Mouse (Mus musculus) skeletal muscle tissue, postnatal 0 days (tissue): ENCODE results near the gene Crisp2. TPM values are rescaled to one million over a fixed set of nuclear protein-coding genes. Genes with fewer than 3 reads are reported as not detected.

Source experiments
- polyA plus RNA-seq: library from polyadenylated mRNA; unstranded; fragments of >200 nt; fragmentation: Nextera tagmentation; extraction: Ambion mirVana; gene quantifications from 2 replicates; pipeline ENCODE4 v1.2.1, GENCODE M21; 2015

The Crisp2 gene
- not detected in 2 replicates for polyA plus RNA-seq

DNA sequence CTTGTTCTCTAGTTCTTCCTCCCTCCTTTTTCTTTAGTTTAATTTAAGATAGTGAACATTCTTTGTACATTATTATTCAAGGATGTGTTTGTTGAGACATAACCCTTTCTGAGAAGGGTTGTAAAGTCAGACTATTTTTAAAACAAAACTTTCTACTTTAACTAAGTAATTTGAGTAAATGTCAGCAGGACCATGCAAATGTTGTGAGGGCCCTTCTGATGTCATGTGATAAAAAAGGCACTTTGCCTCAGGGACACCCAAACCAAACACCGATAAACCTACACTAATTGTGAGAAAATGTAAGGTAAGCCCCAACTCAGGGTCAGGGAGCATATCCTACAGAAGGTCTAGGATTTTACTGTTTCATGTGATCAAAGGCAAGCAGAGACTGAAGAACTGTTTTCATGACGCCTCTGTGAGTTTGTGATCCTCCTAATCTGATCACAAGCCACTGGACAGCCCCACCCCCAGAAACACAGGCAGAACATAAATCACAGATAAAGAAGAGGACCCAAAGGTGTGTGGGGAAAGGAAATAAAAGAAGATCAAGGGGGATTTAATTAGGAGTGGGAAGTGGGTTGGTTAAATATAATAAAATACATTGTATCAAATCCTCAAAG is at the start of gene Crisp2:
Gene Crisp2, minus strand, starts transcription at position 51 of the 620 bp plus-strand sequence.

DNA sequence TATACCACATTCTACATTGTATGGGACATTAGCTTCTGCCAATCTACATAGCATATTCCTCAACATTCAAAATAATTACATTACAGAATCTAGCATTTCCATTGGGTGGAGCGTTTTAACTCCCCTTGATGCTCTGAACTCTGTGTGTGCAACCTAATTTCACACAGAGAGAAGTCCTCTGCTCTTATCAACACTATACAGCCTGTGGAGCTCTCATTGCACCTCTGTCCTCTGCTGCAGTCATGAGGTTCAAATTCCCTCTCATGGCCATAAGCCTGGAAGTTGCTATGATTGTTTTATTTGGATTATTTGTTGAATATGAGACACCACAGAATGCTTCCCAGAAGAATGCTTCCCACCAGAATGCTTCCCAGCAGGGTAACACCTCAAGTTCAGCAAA is 4.1 kb upstream of the Crisp2 start, which contains the start of gene Rhag:
Gene Rhag, plus strand, starts transcription at position 193 of the 400 bp plus-strand sequence.

DNA sequence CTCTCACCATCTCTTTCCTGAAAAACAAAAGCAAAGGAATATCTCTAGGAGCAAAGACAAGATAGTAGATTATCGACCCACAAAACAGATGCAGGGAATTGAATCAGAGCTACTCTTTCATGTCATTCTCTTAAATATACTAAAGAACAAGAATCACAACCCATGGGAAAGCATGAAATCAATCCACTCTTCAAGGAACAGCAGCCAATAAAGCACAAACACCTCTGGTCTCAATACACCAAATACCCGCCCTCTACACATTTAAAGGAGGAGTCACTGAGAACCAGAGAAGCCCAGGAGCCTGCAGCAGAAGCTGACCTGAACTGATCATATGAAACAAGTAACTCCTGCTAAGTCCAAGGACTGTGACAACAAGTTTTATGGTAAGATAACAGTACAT is 80.0 kb downstream of the Crisp2 start, which contains the start of gene Esp1:
Gene Esp1, plus strand, starts transcription at position 301 of the 400 bp plus-strand sequence.

Other genes starting within 250 kb of the Crisp2 start
- gene Esp6, start 245.5 kb downstream of the Crisp2 start, polyA plus RNA-seq, result not detected in 2 replicates
- gene Esp4, start 208.4 kb downstream of the Crisp2 start, polyA plus RNA-seq, result not detected in 2 replicates
- not detected in 2 replicates for gene Esp3, start 174.9 kb downstream of the Crisp2 start, polyA plus RNA-seq
- gene Esp1, start 79.9 kb downstream of the Crisp2 start, polyA plus RNA-seq, result not detected in 2 replicates
- gene Rhag, start 4.1 kb upstream of the Crisp2 start, polyA plus RNA-seq, result 0.09 TPM in 1 of 2 replicates, not detected in the other
- 0.58 and 0.59 TPM in 2 replicates for gene 9130008F23Rik, start 73.6 kb upstream of the Crisp2 start, polyA plus RNA-seq
- gene Glyatl3, start 107.3 kb upstream of the Crisp2 start, polyA plus RNA-seq, result not detected in 2 replicates
- 24.4 and 28.3 TPM in 2 replicates for gene Mut, start 127.7 kb upstream of the Crisp2 start, polyA plus RNA-seq
- gene Cenpq, start 128.0 kb upstream of the Crisp2 start, polyA plus RNA-seq, result 8.8 and 10.9 TPM in 2 replicates